Mouse (Mus musculus) ES-Bruce4 (cell line): ENCODE data around the gene Obsl1.

Source experiments
- CTCF ChIP-seq: IDR thresholded peaks from one replicate; pipeline ENCODE4 v1.8.1; 2011; ENCODE audit warnings: low read depth, low read length
- EP300 ChIP-seq: IDR thresholded peaks from 2 replicates; pipeline ENCODE4 v1.6.1; 2011; ENCODE audit warnings: low read depth, low read length; ENCODE audit not compliant: insufficient read depth
- POLR2A ChIP-seq: IDR thresholded peaks from one replicate; pipeline ENCODE4 v1.8.1; 2011; ENCODE audit warnings: low read length; ENCODE audit not compliant: insufficient read depth

GRCm38 (mm10) chr1:75441471-75441996, 64.7 kb downstream of the Obsl1 start:
- TF ChIP-seq CTCF (no peak), POLR2A (no peak), EP300 (no peak)
